ENCODE assay signal across 26 mouse cellular contexts in the genomic region with DNA sequence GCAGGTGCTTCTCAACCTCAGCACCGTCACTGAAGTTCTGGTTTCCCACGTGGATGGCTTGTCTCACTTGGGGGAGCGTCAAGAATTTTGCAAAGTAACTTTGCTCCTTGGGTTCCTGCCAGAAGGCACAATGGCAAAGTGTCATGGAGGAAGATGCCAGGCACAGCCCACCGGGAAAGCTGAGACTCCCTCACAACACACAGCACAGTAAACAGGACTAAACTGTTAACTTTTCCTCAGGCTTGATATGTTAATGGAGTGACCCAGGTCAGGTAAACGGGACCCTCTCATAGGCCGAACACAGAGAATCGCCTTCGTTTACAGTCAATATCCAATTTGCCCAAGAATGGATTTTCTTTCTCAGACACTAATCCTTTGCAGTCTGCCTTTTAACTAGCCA. TPM values are rescaled to one million over a fixed set of nuclear protein-coding genes. Genes with fewer than 3 reads are reported as not detected.
DNase-seq lines count a peak whose midpoint lies in the region; ATAC-seq and TF ChIP-seq lines count a peak whose summit lies in the region.
"Had no signal": no experiment of that assay in that cellular context is flagged by ENCODE, and none has a peak within 500 bp of the region (broad histone marks: within the 10 kb centered on the region; RNA-seq: fewer than 3 reads in every experiment).

No protein-coding gene starts in this region.

- no peak for ATAC-seq in midbrain, embryonic 11.5 days (ENCODE audit: low FRiP score)
- no peak for ATAC-seq in midbrain, embryonic 16.5 days
- no peak for ATAC-seq in stomach, postnatal 0 days (ENCODE audit: low FRiP score, low TSS enrichment)
- ATAC-seq: CD4-positive, CD25-positive, alpha-beta regulatory T cell, adult 4 months; forebrain, embryonic 14.5 days; forebrain, embryonic 16.5 days had no signal

- TF ChIP-seq EP300 in stomach, postnatal 0 days (optimal IDR thresholded peaks at IDR 0.05), result no peak

- H3K9me3 ChIP-seq in midbrain, embryonic 11.5 days (ENCODE audit: control insufficient read depth, low read length), result no peaks in the 10 kb centered on the region
- H3K9me3 ChIP-seq in midbrain, embryonic 16.5 days (replicated peaks; ENCODE audit: control insufficient read depth, low read length, poor library complexity, severe bottlenecking), result no peaks in the 10 kb centered on the region
- no peaks in the 10 kb centered on the region for H3K9me3 ChIP-seq in stomach, postnatal 0 days (ENCODE audit: control insufficient read depth, low read length)
- H3K9me3 ChIP-seq: embryonic facial prominence, embryonic 13.5 days; embryonic facial prominence, embryonic 15.5 days; forebrain, embryonic 10.5 days; forebrain, embryonic 12.5 days had no signal

- 52% methylated on average over 8 of the region's 8 CpGs for WGBS in midbrain, embryonic 11.5 days
- WGBS in midbrain, embryonic 16.5 days, result 45% methylated on average over 8 of the region's 8 CpGs
- WGBS in stomach, postnatal 0 days, result 66% methylated on average over 8 of the region's 8 CpGs

- no peak overlapping the region for H3K4me2 ChIP-seq in midbrain, embryonic 11.5 days
- H3K4me2 ChIP-seq in midbrain, embryonic 16.5 days (ENCODE audit: low read length), result no peak overlapping the region
- no peak overlapping the region for H3K4me2 ChIP-seq in stomach, postnatal 0 days (replicated peaks; ENCODE audit: low read depth)
- H3K4me2 ChIP-seq: embryonic facial prominence, embryonic 13.5 days; embryonic facial prominence, embryonic 15.5 days; forebrain, embryonic 12.5 days had no signal

- TF ChIP-seq CTCF in stomach, postnatal 0 days (IDR thresholded peaks at IDR 0.05; ENCODE audit: low read depth), result no peak

- H3K36me3 ChIP-seq in midbrain, embryonic 11.5 days (ENCODE audit: control insufficient read depth, insufficient read depth, low read length), result no peaks in the 10 kb centered on the region
- H3K36me3 ChIP-seq in midbrain, embryonic 16.5 days (ENCODE audit: control insufficient read depth, insufficient read depth, low read length), result no peaks in the 10 kb centered on the region
- no peaks in the 10 kb centered on the region for H3K36me3 ChIP-seq in stomach, postnatal 0 days (ENCODE audit: control insufficient read depth, insufficient read depth, low read length)
- H3K36me3 ChIP-seq: embryonic facial prominence, embryonic 13.5 days; embryonic facial prominence, embryonic 15.5 days; forebrain, embryonic 10.5 days; forebrain, embryonic 12.5 days had no signal

- H3K4me3 ChIP-seq in midbrain, embryonic 11.5 days (ENCODE audit: low read depth, low read length), result no peak overlapping the region
- H3K4me3 ChIP-seq in midbrain, embryonic 16.5 days (ENCODE audit: low read depth, low read length), result no peak overlapping the region
- no peak overlapping the region for H3K4me3 ChIP-seq in stomach, postnatal 0 days (ENCODE audit: low read depth, low read length)
- H3K4me3 ChIP-seq: embryonic facial prominence, embryonic 13.5 days; embryonic facial prominence, embryonic 15.5 days; erythroblast, embryonic 14.5 days; forebrain, embryonic 10.5 days; forebrain, embryonic 12.5 days had no signal

- no peaks in the 10 kb centered on the region for H3K4me1 ChIP-seq in midbrain, embryonic 11.5 days (ENCODE audit: control insufficient read depth, insufficient read depth, low read length)
- H3K4me1 ChIP-seq in midbrain, embryonic 16.5 days (ENCODE audit: control insufficient read depth, insufficient read depth, low read length), result no peaks in the 10 kb centered on the region
- no peaks in the 10 kb centered on the region for H3K4me1 ChIP-seq in stomach, postnatal 0 days (replicated peaks; ENCODE audit: control insufficient read depth, insufficient read depth)
- H3K4me1 ChIP-seq: embryonic facial prominence, embryonic 15.5 days; forebrain, embryonic 10.5 days; forebrain, embryonic 12.5 days had no signal

- DNase-seq in midbrain, embryonic 11.5 days (ENCODE audit: low spot score, missing footprints), result peak; percentile 64
- DNase-seq in testis, postnatal 10 days (ENCODE audit: low spot score), result peak; percentile 57
- no peak for DNase-seq in stomach, postnatal 0 days (ENCODE audit: low spot score)
- DNase-seq in spleen, postnatal 10 days (ENCODE audit: low spot score in 2 of 2), result no peak
- DNase-seq: adrenal gland, adult 2 months; adrenal gland, postnatal 10 days; adrenal gland, postnatal 25 days; B cell, adult 2 months; cerebellum, adult 11 months; cerebellum, adult 18-20 months; cerebellum, adult 8-10 months; cerebellum, adult 9-11 months; cerebellum, postnatal 14 days; cerebellum, postnatal 36 days; embryo, embryonic 11 days had no signal

- H3K9ac ChIP-seq in midbrain, embryonic 11.5 days (ENCODE audit: low read length), result no peak overlapping the region
- H3K9ac ChIP-seq in midbrain, embryonic 16.5 days (ENCODE audit: low read depth, low read length), result no peak overlapping the region
- H3K9ac ChIP-seq in stomach, postnatal 0 days (ENCODE audit: low read length), result no peak overlapping the region
- H3K9ac ChIP-seq: embryonic facial prominence, embryonic 13.5 days; embryonic facial prominence, embryonic 15.5 days; forebrain, embryonic 12.5 days had no signal

- H3K27me3 ChIP-seq in midbrain, embryonic 11.5 days (ENCODE audit: control insufficient read depth, insufficient read depth, low read length), result no peaks in the 10 kb centered on the region
- no peaks in the 10 kb centered on the region for H3K27me3 ChIP-seq in midbrain, embryonic 16.5 days (ENCODE audit: control insufficient read depth, insufficient read depth, low read depth, low read length)
- H3K27me3 ChIP-seq in stomach, postnatal 0 days (ENCODE audit: control insufficient read depth, insufficient read depth, low read length), result no peaks in the 10 kb centered on the region
- H3K27me3 ChIP-seq: CH12.LX; embryonic facial prominence, embryonic 13.5 days; embryonic facial prominence, embryonic 15.5 days had no signal

- no peak overlapping the region for H3K27ac ChIP-seq in midbrain, embryonic 11.5 days (ENCODE audit: low read depth, low read length)
- H3K27ac ChIP-seq in midbrain, embryonic 16.5 days (ENCODE audit: low read length), result no peak overlapping the region
- H3K27ac ChIP-seq in stomach, postnatal 0 days (replicated peaks), result no peak overlapping the region
- H3K27ac ChIP-seq: embryonic facial prominence, embryonic 13.5 days; embryonic facial prominence, embryonic 15.5 days; forebrain, embryonic 10.5 days; forebrain, embryonic 12.5 days had no signal

RNA-seq across cellular contexts. Expression of gene Cpvl, which starts 53.3 kb away (rescaled TPM):
- polyA plus RNA-seq in midbrain, embryonic 11.5 days (2014; fragmentation: Nextera tagmentation; extraction: Ambion mirVana), result 0.11 TPM in 1 of 2 replicates, not detected in the other
- polyA plus RNA-seq in midbrain, embryonic 16.5 days (2015; fragmentation: Nextera tagmentation; extraction: Ambion mirVana), result not detected in 2 replicates
- polyA plus RNA-seq in stomach, postnatal 0 days (2015; fragmentation: Nextera tagmentation; extraction: Ambion mirVana), result 0.06 and 0.15 TPM in 2 replicates
- polyA plus RNA-seq: adrenal gland, adult 2 months; brain, embryonic 14.5 days; CD4-positive, CD25-positive, alpha-beta regulatory T cell, adult 4 months; embryonic facial prominence, embryonic 15.5 days; erythroblast, embryonic 14.5 days; forebrain, embryonic 10.5 days; forebrain, embryonic 12.5 days; forebrain, embryonic 14.5 days; forebrain, embryonic 16.5 days had no signal

Comparison
In these comparisons a context has a peak if more than half of its experiments do, and no peak if none do; other contexts are left out.
1. DNase-seq: peak in midbrain, embryonic 11.5 days (single experiment) and testis, postnatal 10 days (single experiment); none in stomach, postnatal 0 days (single experiment) and spleen, postnatal 10 days (0 of 2).